Comparison of ENCODE assay signal across 13 mouse cellular contexts in genomic region chr19:34521978-34522377, GRCm38 (mm10). TPM values are rescaled to one million over a fixed set of nuclear protein-coding genes. Genes with fewer than 3 reads are reported as not detected.
"Had no signal": no experiment of that assay in that cellular context is flagged by ENCODE, and none has a peak within 500 bp of the region (broad histone marks: within the 10 kb centered on the region; RNA-seq: fewer than 3 reads in every experiment).

No protein-coding gene starts in this region.

- H3K27me3 ChIP-seq: kidney, embryonic 15.5 days; liver, embryonic 13.5 days; midbrain, embryonic 13.5 days; neural tube, embryonic 15.5 days had no signal

- H3K27ac ChIP-seq: kidney, embryonic 15.5 days; limb, embryonic 10.5 days; liver, embryonic 13.5 days; midbrain, embryonic 13.5 days; neural tube, embryonic 15.5 days had no signal

- H3K4me3 ChIP-seq: kidney, embryonic 15.5 days; limb, embryonic 10.5 days; liver, embryonic 13.5 days; midbrain, embryonic 13.5 days; myocyte; neural tube, embryonic 15.5 days had no signal

- H3K9ac ChIP-seq: kidney, embryonic 15.5 days; liver, embryonic 13.5 days; liver, postnatal 0 days; midbrain, embryonic 13.5 days; neural tube, embryonic 15.5 days had no signal

- ATAC-seq: liver, postnatal 0 days; midbrain, embryonic 13.5 days had no signal

- DNase-seq: kidney, adult 11 months; kidney, postnatal 14 days; liver, embryonic 13.5 days; liver, postnatal 0 days; right cerebral cortex, adult 18-20 months; right cerebral cortex, postnatal 25 days; thymus, postnatal 4 days had no signal

- H3K4me2 ChIP-seq: kidney, embryonic 15.5 days; liver, embryonic 13.5 days; midbrain, embryonic 13.5 days; neural tube, embryonic 15.5 days had no signal

- H3K9me3 ChIP-seq: kidney, embryonic 15.5 days; limb, embryonic 10.5 days; liver, embryonic 13.5 days; midbrain, embryonic 13.5 days; neural tube, embryonic 15.5 days had no signal

RNA-seq across cellular contexts. Expression of gene Ch25h, which starts 47.0 kb away (rescaled TPM):
- total RNA-seq: megakaryocyte-erythroid progenitor cell, adult 5-6 weeks had no signal
